Mouse (Mus musculus): ENCODE results near the gene Gm21293. TPM values are rescaled to one million over a fixed set of nuclear protein-coding genes. Genes with fewer than 3 reads are reported as not detected.
"Not testable (repeated sequence)": the region's sequence is repeated elsewhere in the genome, so short reads cannot be mapped to it uniquely, and the experiment has no call there.

Gene Gm21293
- not detected in 2 replicates for polyA plus RNA-seq (2014; fragmentation: Nextera tagmentation; extraction: Ambion mirVana)

GRCm38 (mm10) chr10:104142687-104143086 is at the start of gene Gm21293:
Gene Gm21293, plus strand, starts transcription at chr10:104142987.
- H3K4me1 ChIP-seq (replicated peaks; ENCODE audit: control insufficient read depth, insufficient read depth, low read length); H3K4me3 ChIP-seq (ENCODE audit: low read depth, low read length); H3K27me3 ChIP-seq (ENCODE audit: control insufficient read depth, insufficient read depth, low read length); H3K9ac ChIP-seq (ENCODE audit: low read depth, low read length); DNase-seq (ENCODE audit: low spot score); H3K36me3 ChIP-seq (ENCODE audit: control insufficient read depth, insufficient read depth, low read length); H3K9me3 ChIP-seq (ENCODE audit: control insufficient read depth, low read length); H3K4me2 ChIP-seq (replicated peaks; ENCODE audit: low read depth, low read length); ATAC-seq (ENCODE audit: low FRiP score); H3K27ac ChIP-seq (ENCODE audit: low read depth, low read length): not testable (repeated sequence)
- no CpG with 5 or more reads among the region's 3 CpGs for WGBS

DNA sequence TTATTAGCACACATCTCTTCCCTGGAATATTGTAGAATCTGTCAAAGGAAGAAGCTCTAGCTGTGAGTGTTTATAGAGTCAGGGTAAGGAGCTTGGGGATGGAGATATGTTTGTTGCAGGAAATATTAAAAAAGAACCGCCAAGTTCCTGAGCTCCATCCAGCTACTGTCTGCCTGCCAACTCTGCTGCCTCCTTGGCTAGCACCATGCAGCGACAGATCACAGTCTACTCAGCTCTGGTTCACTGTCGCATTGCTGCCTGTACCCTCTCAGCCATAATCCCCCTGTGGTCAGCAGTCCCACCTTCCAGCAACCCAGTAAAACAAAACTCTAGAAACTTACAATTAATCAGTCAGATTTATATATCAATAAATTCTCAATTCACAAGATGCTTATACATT is 32.7 kb upstream of the Gm21293 start:
- Histone ChIP-seq H3K9ac (ENCODE audit: low read depth, low read length) (no peak overlapping the region), H3K4me2 (replicated peaks; ENCODE audit: low read depth, low read length) (no peak overlapping the region), H3K4me3 (ENCODE audit: low read depth, low read length) (no peak overlapping the region), H3K27ac (ENCODE audit: low read depth, low read length) (no peak overlapping the region), H3K36me3 (ENCODE audit: control insufficient read depth, insufficient read depth, low read length) (no peaks in the 10 kb centered on the region), H3K9me3 (ENCODE audit: control insufficient read depth, low read length) (no peaks in the 10 kb centered on the region), H3K27me3 (ENCODE audit: control insufficient read depth, insufficient read depth, low read length) (no peaks in the 10 kb centered on the region), H3K4me1 (replicated peaks; ENCODE audit: control insufficient read depth, insufficient read depth, low read length) (no peaks in the 10 kb centered on the region)
- WGBS, result 92% methylated on average over 3 of the region's 3 CpGs
- ATAC-seq (ENCODE audit: low FRiP score) (no peak), DNase-seq (ENCODE audit: low spot score) (no peak)

GRCm38 (mm10) chr10:104118312-104118711 is 24.5 kb upstream of the Gm21293 start:
- Histone ChIP-seq H3K36me3 (ENCODE audit: control insufficient read depth, insufficient read depth, low read length) (no peaks in the 10 kb centered on the region), H3K27me3 (ENCODE audit: control insufficient read depth, insufficient read depth, low read length) (no peaks in the 10 kb centered on the region), H3K4me1 (replicated peaks; ENCODE audit: control insufficient read depth, insufficient read depth, low read length) (no peaks in the 10 kb centered on the region), H3K4me3 (ENCODE audit: low read depth, low read length) (no peak overlapping the region), H3K27ac (ENCODE audit: low read depth, low read length) (no peak overlapping the region), H3K4me2 (replicated peaks; ENCODE audit: low read depth, low read length) (no peak overlapping the region), H3K9ac (ENCODE audit: low read depth, low read length) (no peak overlapping the region), H3K9me3 (ENCODE audit: control insufficient read depth, low read length) (no peaks in the 10 kb centered on the region)
- ATAC-seq (ENCODE audit: low FRiP score), result no peak
- WGBS, result 76% methylated on average over 2 of the region's 2 CpGs
- DNase-seq (ENCODE audit: low spot score), result no peak

GRCm38 (mm10) chr10:104151197-104151596 is 8.4 kb downstream of the Gm21293 start, which contains the start of gene Gm6763:
Gene Gm6763, plus strand, starts transcription at chr10:104151497.
- H3K27ac ChIP-seq (ENCODE audit: low read depth, low read length); DNase-seq (ENCODE audit: low spot score); H3K9me3 ChIP-seq (ENCODE audit: control insufficient read depth, low read length); H3K27me3 ChIP-seq (ENCODE audit: control insufficient read depth, insufficient read depth, low read length); H3K4me3 ChIP-seq (ENCODE audit: low read depth, low read length); H3K36me3 ChIP-seq (ENCODE audit: control insufficient read depth, insufficient read depth, low read length); H3K4me2 ChIP-seq (replicated peaks; ENCODE audit: low read depth, low read length); H3K9ac ChIP-seq (ENCODE audit: low read depth, low read length); H3K4me1 ChIP-seq (replicated peaks; ENCODE audit: control insufficient read depth, insufficient read depth, low read length); ATAC-seq (ENCODE audit: low FRiP score): not testable (repeated sequence)
- no CpG with 5 or more reads among the region's 3 CpGs for WGBS

DNA sequence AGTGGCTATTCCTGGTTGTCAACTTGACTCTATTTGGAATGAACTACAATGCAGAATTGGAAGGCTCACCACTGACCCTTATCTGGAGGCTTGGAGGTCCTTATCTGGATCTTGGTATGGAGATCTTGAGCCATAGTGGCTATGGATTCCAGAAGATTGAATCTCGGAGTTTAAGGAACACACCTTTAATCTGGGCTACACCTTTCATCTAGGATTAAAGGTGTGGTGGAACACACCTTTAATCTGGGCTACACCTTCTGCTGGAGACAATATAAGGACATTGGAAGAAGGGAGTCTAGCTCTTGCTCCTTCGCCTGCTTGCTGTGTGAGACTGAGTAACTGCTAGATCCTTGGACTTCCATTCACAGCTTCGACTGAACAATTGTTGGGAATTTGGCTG is 16.9 kb downstream of the Gm21293 start, which contains the start of gene Gm8764:
Gene Gm8764 (plus strand): TSS at position 301 of the 400 bp plus-strand sequence.
- not testable (repeated sequence) for ATAC-seq (ENCODE audit: low FRiP score); H3K27me3 ChIP-seq (ENCODE audit: control insufficient read depth, insufficient read depth, low read length); H3K4me1 ChIP-seq (replicated peaks; ENCODE audit: control insufficient read depth, insufficient read depth, low read length); H3K9ac ChIP-seq (ENCODE audit: low read depth, low read length); H3K9me3 ChIP-seq (ENCODE audit: control insufficient read depth, low read length); H3K36me3 ChIP-seq (ENCODE audit: control insufficient read depth, insufficient read depth, low read length); DNase-seq (ENCODE audit: low spot score); H3K27ac ChIP-seq (ENCODE audit: low read depth, low read length); H3K4me2 ChIP-seq (replicated peaks; ENCODE audit: low read depth, low read length); H3K4me3 ChIP-seq (ENCODE audit: low read depth, low read length)
- WGBS, result no CpG with 5 or more reads among the region's 3 CpGs

DNA sequence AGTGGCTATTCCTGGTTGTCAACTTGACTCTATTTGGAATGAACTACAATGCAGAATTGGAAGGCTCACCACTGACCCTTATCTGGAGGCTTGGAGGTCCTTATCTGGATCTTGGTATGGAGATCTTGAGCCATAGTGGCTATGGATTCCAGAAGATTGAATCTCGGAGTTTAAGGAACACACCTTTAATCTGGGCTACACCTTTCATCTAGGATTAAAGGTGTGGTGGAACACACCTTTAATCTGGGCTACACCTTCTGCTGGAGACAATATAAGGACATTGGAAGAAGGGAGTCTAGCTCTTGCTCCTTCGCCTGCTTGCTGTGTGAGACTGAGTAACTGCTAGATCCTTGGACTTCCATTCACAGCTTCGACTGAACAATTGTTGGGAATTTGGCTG is 25.4 kb downstream of the Gm21293 start, which contains the start of gene Gm21304:
Gene Gm21304 (plus strand): TSS at position 301 of the 400 bp plus-strand sequence.
- not testable (repeated sequence) for H3K4me3 ChIP-seq (ENCODE audit: low read depth, low read length); H3K27me3 ChIP-seq (ENCODE audit: control insufficient read depth, insufficient read depth, low read length); H3K4me1 ChIP-seq (replicated peaks; ENCODE audit: control insufficient read depth, insufficient read depth, low read length); H3K27ac ChIP-seq (ENCODE audit: low read depth, low read length); H3K9me3 ChIP-seq (ENCODE audit: control insufficient read depth, low read length); DNase-seq (ENCODE audit: low spot score); H3K9ac ChIP-seq (ENCODE audit: low read depth, low read length); H3K4me2 ChIP-seq (replicated peaks; ENCODE audit: low read depth, low read length); ATAC-seq (ENCODE audit: low FRiP score); H3K36me3 ChIP-seq (ENCODE audit: control insufficient read depth, insufficient read depth, low read length)
- no CpG with 5 or more reads among the region's 3 CpGs for WGBS

DNA sequence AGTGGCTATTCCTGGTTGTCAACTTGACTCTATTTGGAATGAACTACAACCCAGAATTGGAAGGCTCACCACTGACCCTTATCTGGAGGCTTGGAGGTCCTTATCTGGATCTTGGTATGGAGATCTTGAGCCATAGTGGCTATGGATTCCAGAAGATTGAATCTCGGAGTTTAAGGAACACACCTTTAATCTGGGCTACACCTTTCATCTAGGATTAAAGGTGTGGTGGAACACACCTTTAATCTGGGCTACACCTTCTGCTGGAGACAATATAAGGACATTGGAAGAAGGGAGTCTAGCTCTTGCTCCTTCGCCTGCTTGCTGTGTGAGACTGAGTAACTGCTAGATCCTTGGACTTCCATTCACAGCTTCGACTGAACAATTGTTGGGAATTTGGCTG is 33.9 kb downstream of the Gm21293 start, which contains the start of gene Gm21312:
Gene Gm21312 (plus strand): TSS at position 301 of the 400 bp plus-strand sequence.
- H3K36me3 ChIP-seq (ENCODE audit: control insufficient read depth, insufficient read depth, low read length); H3K4me2 ChIP-seq (replicated peaks; ENCODE audit: low read depth, low read length); H3K27ac ChIP-seq (ENCODE audit: low read depth, low read length); H3K27me3 ChIP-seq (ENCODE audit: control insufficient read depth, insufficient read depth, low read length); H3K9me3 ChIP-seq (ENCODE audit: control insufficient read depth, low read length); H3K4me1 ChIP-seq (replicated peaks; ENCODE audit: control insufficient read depth, insufficient read depth, low read length); H3K9ac ChIP-seq (ENCODE audit: low read depth, low read length); DNase-seq (ENCODE audit: low spot score); H3K4me3 ChIP-seq (ENCODE audit: low read depth, low read length); ATAC-seq (ENCODE audit: low FRiP score): not testable (repeated sequence)
- no CpG with 5 or more reads among the region's 3 CpGs for WGBS

DNA sequence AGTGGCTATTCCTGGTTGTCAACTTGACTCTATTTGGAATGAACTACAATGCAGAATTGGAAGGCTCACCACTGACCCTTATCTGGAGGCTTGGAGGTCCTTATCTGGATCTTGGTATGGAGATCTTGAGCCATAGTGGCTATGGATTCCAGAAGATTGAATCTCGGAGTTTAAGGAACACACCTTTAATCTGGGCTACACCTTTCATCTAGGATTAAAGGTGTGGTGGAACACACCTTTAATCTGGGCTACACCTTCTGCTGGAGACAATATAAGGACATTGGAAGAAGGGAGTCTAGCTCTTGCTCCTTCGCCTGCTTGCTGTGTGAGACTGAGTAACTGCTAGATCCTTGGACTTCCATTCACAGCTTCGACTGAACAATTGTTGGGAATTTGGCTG is 42.4 kb downstream of the Gm21293 start, which contains the start of gene Gm20765:
Gene Gm20765 (plus strand): TSS at position 301 of the 400 bp plus-strand sequence.
- not testable (repeated sequence) for H3K4me3 ChIP-seq (ENCODE audit: low read depth, low read length); DNase-seq (ENCODE audit: low spot score); H3K4me1 ChIP-seq (replicated peaks; ENCODE audit: control insufficient read depth, insufficient read depth, low read length); ATAC-seq (ENCODE audit: low FRiP score); H3K27ac ChIP-seq (ENCODE audit: low read depth, low read length); H3K27me3 ChIP-seq (ENCODE audit: control insufficient read depth, insufficient read depth, low read length); H3K4me2 ChIP-seq (replicated peaks; ENCODE audit: low read depth, low read length); H3K9ac ChIP-seq (ENCODE audit: low read depth, low read length); H3K9me3 ChIP-seq (ENCODE audit: control insufficient read depth, low read length); H3K36me3 ChIP-seq (ENCODE audit: control insufficient read depth, insufficient read depth, low read length)
- no CpG with 5 or more reads among the region's 3 CpGs for WGBS

DNA sequence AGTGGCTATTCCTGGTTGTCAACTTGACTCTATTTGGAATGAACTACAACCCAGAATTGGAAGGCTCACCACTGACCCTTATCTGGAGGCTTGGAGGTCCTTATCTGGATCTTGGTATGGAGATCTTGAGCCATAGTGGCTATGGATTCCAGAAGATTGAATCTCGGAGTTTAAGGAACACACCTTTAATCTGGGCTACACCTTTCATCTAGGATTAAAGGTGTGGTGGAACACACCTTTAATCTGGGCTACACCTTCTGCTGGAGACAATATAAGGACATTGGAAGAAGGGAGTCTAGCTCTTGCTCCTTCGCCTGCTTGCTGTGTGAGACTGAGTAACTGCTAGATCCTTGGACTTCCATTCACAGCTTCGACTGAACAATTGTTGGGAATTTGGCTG is 51.0 kb downstream of the Gm21293 start, which contains the start of gene Gm4340:
Gene Gm4340 (plus strand): TSS at position 301 of the 400 bp plus-strand sequence.
- H3K27me3 ChIP-seq (ENCODE audit: control insufficient read depth, insufficient read depth, low read length); H3K9me3 ChIP-seq (ENCODE audit: control insufficient read depth, low read length); ATAC-seq (ENCODE audit: low FRiP score); H3K4me3 ChIP-seq (ENCODE audit: low read depth, low read length); DNase-seq (ENCODE audit: low spot score); H3K9ac ChIP-seq (ENCODE audit: low read depth, low read length); H3K4me2 ChIP-seq (replicated peaks; ENCODE audit: low read depth, low read length); H3K4me1 ChIP-seq (replicated peaks; ENCODE audit: control insufficient read depth, insufficient read depth, low read length); H3K36me3 ChIP-seq (ENCODE audit: control insufficient read depth, insufficient read depth, low read length); H3K27ac ChIP-seq (ENCODE audit: low read depth, low read length): not testable (repeated sequence)
- no CpG with 5 or more reads among the region's 3 CpGs for WGBS

All from hindbrain, embryonic 11.5 days (tissue).